Mouse (Mus musculus) hindbrain, embryonic 16.5 days (tissue): ENCODE measurements around the gene Tnxb. TPM values are rescaled to one million over a fixed set of nuclear protein-coding genes. Genes with fewer than 3 reads are reported as not detected.

Source experiments
- ATAC-seq: fragments of 200-750 bp; cut with Nextera tagmentation; 2 replicates; pipeline ENCODE4 v1.8.0; 2017; ENCODE audit warnings: moderate TSS enrichment, moderate library complexity
- H3K27ac ChIP-seq: fragments of 300-500 bp; sonication (generic); 2 replicates; pipeline ENCODE4 v1.5.1; 2014; ENCODE audit warnings: low read depth, mild to moderate bottlenecking, control low read depth, low read length, moderate library complexity
- H3K27me3 ChIP-seq: fragments of 300-500 bp; sonication (generic); replicated peaks from 2 replicates; pipeline ENCODE4 v1.6.1; 2014; ENCODE audit warnings: low read length; ENCODE audit not compliant: control insufficient read depth, insufficient read depth
- H3K36me3 ChIP-seq: fragments of 300-500 bp; sonication (generic); 2 replicates; pipeline ENCODE4 v1.6.1; 2014; ENCODE audit warnings: mild to moderate bottlenecking, low read length, moderate library complexity, mixed read lengths; ENCODE audit not compliant: control insufficient read depth, insufficient read depth
- H3K4me1 ChIP-seq: fragments of 300-500 bp; sonication (generic); 2 replicates; pipeline ENCODE4 v1.6.1; 2014; ENCODE audit warnings: low read depth, low read length; ENCODE audit not compliant: control insufficient read depth, insufficient read depth
- H3K4me2 ChIP-seq: fragments of 300-500 bp; sonication (generic); 2 replicates; pipeline ENCODE4 v1.6.1; 2014; ENCODE audit warnings: mild to moderate bottlenecking, low read length, control low read depth, moderate library complexity
- H3K4me3 ChIP-seq: fragments of 300-500 bp; sonication (generic); 2 replicates; pipeline ENCODE4 v1.5.1; 2014; ENCODE audit warnings: mild to moderate bottlenecking, low read length, control low read depth, moderate library complexity
- H3K9ac ChIP-seq: fragments of 300-500 bp; sonication (generic); 2 replicates; pipeline ENCODE4 v1.6.1; 2014; ENCODE audit warnings: low read depth, mild to moderate bottlenecking, control low read depth, low read length, moderate library complexity
- H3K9me3 ChIP-seq: fragments of 300-500 bp; sonication (generic); 2 replicates; pipeline ENCODE4 v1.6.1; 2014; ENCODE audit warnings: mild to moderate bottlenecking, low read length, moderate library complexity; ENCODE audit not compliant: control insufficient read depth
- WGBS: fragments of 180-500 bp; shearing (Covaris S2); extraction: QIAGEN DNeasy Blood & Tissue Kit; methylation state at CpG from one replicate; pipeline ENCODE4 v1.1.7; 2014; 5-methylcytosine and 5-hydroxymethylcytosine counted together
- polyA plus RNA-seq: library from polyadenylated mRNA; unstranded; fragments of >200 nt; fragmentation: Nextera tagmentation; extraction: Ambion mirVana; gene quantifications from 2 replicates; pipeline ENCODE4 v1.2.1, GENCODE M21; 2015

Tnxb gene
- polyA plus RNA-seq, 1 experiment from 2014 or later = 0.30 TPM

- Histone ChIP-seq H3K4me3 (no peak overlapping the region), H3K4me2 (no peak overlapping the region), H3K4me1 (peaks cover 14% of the 10 kb centered on the region), H3K27me3 (peaks cover 42% of the 10 kb centered on the region), H3K9me3 (no peaks in the 10 kb centered on the region), H3K27ac (no peak overlapping the region), H3K36me3 (no peaks in the 10 kb centered on the region), H3K9ac (no peak overlapping the region)
- 70% methylated on average over 11 of the region's 11 CpGs for WGBS
- ATAC-seq = no peak
Measured at GRCm38 (mm10) chr17:34674524-34675204, 4.3 kb downstream of the Tnxb start.

GRCm38 (mm10) chr17:34675205-34676092, 5.1 kb downstream of the Tnxb start:
- Histone ChIP-seq H3K9ac (no peak overlapping the region), H3K9me3 (no peaks in the 10 kb centered on the region), H3K4me1 (peaks cover 14% of the 10 kb centered on the region), H3K4me2 (no peak overlapping the region), H3K36me3 (no peaks in the 10 kb centered on the region), H3K27ac (no peak overlapping the region), H3K27me3 (peaks cover 35% of the 10 kb centered on the region), H3K4me3 (no peak overlapping the region)
- WGBS = 74% methylated on average over 13 of the region's 13 CpGs
- ATAC-seq = no peak

GRCm38 (mm10) chr17:34676093-34676460, 5.7 kb downstream of the Tnxb start:
- Histone ChIP-seq H3K36me3 (no peaks in the 10 kb centered on the region), H3K4me2 (no peak overlapping the region), H3K9me3 (no peaks in the 10 kb centered on the region), H3K27ac (no peak overlapping the region), H3K9ac (no peak overlapping the region), H3K27me3 (peaks cover 28% of the 10 kb centered on the region), H3K4me3 (no peak overlapping the region), H3K4me1 (peaks cover 13% of the 10 kb centered on the region)
- 75% methylated on average over 6 of the region's 6 CpGs for WGBS
- ATAC-seq = no peak

GRCm38 (mm10) chr17:34676671-34677070, 6.3 kb downstream of the Tnxb start:
- no peak for ATAC-seq
- Histone ChIP-seq H3K4me3 (no peak overlapping the region), H3K27me3 (peaks cover 22% of the 10 kb centered on the region), H3K9me3 (no peaks in the 10 kb centered on the region), H3K36me3 (no peaks in the 10 kb centered on the region), H3K4me1 (peaks cover 8% of the 10 kb centered on the region), H3K4me2 (no peak overlapping the region), H3K27ac (no peak overlapping the region), H3K9ac (no peak overlapping the region)
- WGBS = 86% methylated on average over 12 of the region's 12 CpGs

- H3K4me1 ChIP-seq = no peaks in the 10 kb centered on the region
- H3K4me2 ChIP-seq = no peak overlapping the region
- no peak overlapping the region for H3K27ac ChIP-seq
- H3K36me3 ChIP-seq = no peaks in the 10 kb centered on the region
- H3K9ac ChIP-seq = no peak overlapping the region
- no peak for ATAC-seq
- no peaks in the 10 kb centered on the region for H3K9me3 ChIP-seq
- no peaks in the 10 kb centered on the region for H3K27me3 ChIP-seq
- WGBS = 86% methylated on average over 26 of the region's 26 CpGs
- H3K4me3 ChIP-seq = no peak overlapping the region
Measured at GRCm38 (mm10) chr17:34680191-34680590, 9.9 kb downstream of the Tnxb start.

- Histone ChIP-seq H3K27me3 (no peaks in the 10 kb centered on the region), H3K4me1 (no peaks in the 10 kb centered on the region), H3K27ac (no peak overlapping the region), H3K9me3 (no peaks in the 10 kb centered on the region), H3K4me2 (no peak overlapping the region), H3K9ac (no peak overlapping the region), H3K36me3 (no peaks in the 10 kb centered on the region), H3K4me3 (no peak overlapping the region)
- WGBS = 87% methylated on average over 4 of the region's 4 CpGs
- no peak for ATAC-seq
Measured at GRCm38 (mm10) chr17:34680621-34681020, 10.3 kb downstream of the Tnxb start.

- H3K4me2 ChIP-seq = no peak overlapping the region
- no peak for ATAC-seq
- no peaks in the 10 kb centered on the region for H3K4me1 ChIP-seq
- H3K9me3 ChIP-seq = no peaks in the 10 kb centered on the region
- WGBS = 77% methylated on average over 17 of the region's 17 CpGs
- no peak overlapping the region for H3K9ac ChIP-seq
- H3K4me3 ChIP-seq = no peak overlapping the region
- H3K36me3 ChIP-seq = no peaks in the 10 kb centered on the region
- H3K27me3 ChIP-seq = no peaks in the 10 kb centered on the region
- no peak overlapping the region for H3K27ac ChIP-seq
Measured at GRCm38 (mm10) chr17:34681132-34681571, 10.8 kb downstream of the Tnxb start.

GRCm38 (mm10) chr17:34681881-34682536, 11.7 kb downstream of the Tnxb start:
- WGBS = 78% methylated on average over 11 of the region's 11 CpGs
- Histone ChIP-seq H3K9me3 (no peaks in the 10 kb centered on the region), H3K9ac (no peak overlapping the region), H3K4me2 (no peak overlapping the region), H3K27me3 (no peaks in the 10 kb centered on the region), H3K27ac (no peak overlapping the region), H3K4me3 (no peak overlapping the region), H3K4me1 (no peaks in the 10 kb centered on the region), H3K36me3 (no peaks in the 10 kb centered on the region)
- ATAC-seq = no peak

- ATAC-seq = no peak
- WGBS = 63% methylated on average over 8 of the region's 8 CpGs
Measured at GRCm38 (mm10) chr17:34683179-34683578, 12.8 kb downstream of the Tnxb start.

More at GRCm38 (mm10) chr17:34683179-34683578, 12.8 kb downstream of the Tnxb start:
- Histone ChIP-seq H3K9me3 (no peaks in the 10 kb centered on the region), H3K9ac (no peak overlapping the region), H3K4me2 (no peak overlapping the region), H3K36me3 (no peaks in the 10 kb centered on the region), H3K27me3 (no peaks in the 10 kb centered on the region), H3K4me1 (no peaks in the 10 kb centered on the region), H3K4me3 (no peak overlapping the region), H3K27ac (no peak overlapping the region)
